Mouse (Mus musculus) intestine, postnatal 0 days (tissue): ENCODE results near the gene 4930469K13Rik. TPM values are rescaled to one million over a fixed set of nuclear protein-coding genes. Genes with fewer than 3 reads are reported as not detected.

Experiments
- ATAC-seq: fragments of 200-750 bp; cut with Nextera tagmentation; 2 replicates; pipeline ENCODE4 v1.8.0; 2017; ENCODE audit warnings: mild to moderate bottlenecking, moderate TSS enrichment, moderate library complexity
- H3K27ac ChIP-seq: fragments of 300-500 bp; sonication (generic); 2 replicates; pipeline ENCODE4 v1.5.1; 2014; ENCODE audit warnings: mild to moderate bottlenecking, low read depth, low read length, moderate library complexity
- H3K27me3 ChIP-seq: fragments of 300-500 bp; sonication (generic); replicated peaks from 2 replicates; pipeline ENCODE4 v1.6.1; 2014; ENCODE audit warnings: low read length, mixed read lengths; ENCODE audit not compliant: control insufficient read depth, insufficient read depth
- H3K36me3 ChIP-seq: fragments of 300-500 bp; sonication (generic); 2 replicates; pipeline ENCODE4 v1.6.1; 2014; ENCODE audit warnings: mild to moderate bottlenecking, moderate library complexity; ENCODE audit not compliant: control insufficient read depth, insufficient read depth
- H3K4me1 ChIP-seq: fragments of 300-500 bp; sonication (generic); replicated peaks from 2 replicates; pipeline ENCODE4 v1.6.1; 2014; ENCODE audit warnings: antibody characterized with exemption, low read length, mixed read lengths; ENCODE audit not compliant: control insufficient read depth, insufficient read depth
- H3K4me2 ChIP-seq: fragments of 300-500 bp; sonication (generic); replicated peaks from 2 replicates; pipeline ENCODE4 v1.6.1; 2014; ENCODE audit warnings: low read depth, mild to moderate bottlenecking, moderate library complexity
- H3K4me3 ChIP-seq: fragments of 300-500 bp; sonication (generic); 2 replicates; pipeline ENCODE4 v1.5.1; 2014; ENCODE audit warnings: low read depth, low read length
- H3K9ac ChIP-seq: fragments of 300-500 bp; sonication (generic); 2 replicates; pipeline ENCODE4 v1.6.1; 2014; ENCODE audit warnings: mild to moderate bottlenecking, low read depth, low read length
- H3K9me3 ChIP-seq: fragments of 300-500 bp; sonication (generic); 2 replicates; pipeline ENCODE4 v1.6.1; 2016; ENCODE audit warnings: mixed run types; ENCODE audit not compliant: control insufficient read depth
- CTCF ChIP-seq: sonication (generic); IDR thresholded peaks from 2 replicates; pipeline ENCODE4 v1.5.1; 2016; ENCODE audit warnings: low read depth, mild to moderate bottlenecking, control low read depth, antibody characterized with exemption, moderate library complexity
- WGBS: fragments of 180-500 bp; shearing (Covaris S2); extraction: QIAGEN DNeasy Blood & Tissue Kit; methylation state at CpG from one replicate; pipeline ENCODE4 v1.1.7; 2014; 5-methylcytosine and 5-hydroxymethylcytosine counted together
- polyA plus RNA-seq: library from polyadenylated mRNA; unstranded; fragments of >200 nt; fragmentation: Nextera tagmentation; extraction: Ambion mirVana; gene quantifications from 2 replicates; pipeline ENCODE4 v1.2.1, GENCODE M21; 2015

The 4930469K13Rik gene
- polyA plus RNA-seq, 1 experiment from 2014 or later = not detected

GRCm38 (mm10) chr11:33944786-33945328 is 153.5 kb downstream of the 4930469K13Rik start:
- no peak overlapping the region for H3K4me3 ChIP-seq
- WGBS = 87% methylated on average over 9 of the region's 9 CpGs
- no peak overlapping the region for H3K9ac ChIP-seq
- no peaks in the 10 kb centered on the region for H3K36me3 ChIP-seq
- TF ChIP-seq CTCF = no peak
- H3K27me3 ChIP-seq = no peaks in the 10 kb centered on the region
- H3K4me2 ChIP-seq = no peak overlapping the region
- H3K9me3 ChIP-seq = no peaks in the 10 kb centered on the region
- no peaks in the 10 kb centered on the region for H3K4me1 ChIP-seq
- H3K27ac ChIP-seq = no peak overlapping the region
- no peak for ATAC-seq

- Histone ChIP-seq H3K9me3 (no peaks in the 10 kb centered on the region), H3K9ac (no peak overlapping the region), H3K27ac (no peak overlapping the region), H3K4me3 (no peak overlapping the region), H3K36me3 (no peaks in the 10 kb centered on the region), H3K27me3 (no peaks in the 10 kb centered on the region), H3K4me2 (no peak overlapping the region), H3K4me1 (no peaks in the 10 kb centered on the region)
- TF ChIP-seq CTCF = peak; percentile 57
- 67% methylated on average over 4 of the region's 4 CpGs for WGBS
- no peak for ATAC-seq
These were observed 154.1 kb downstream of the 4930469K13Rik start for GRCm38 (mm10) chr11:33944067-33944785.

- no peaks in the 10 kb centered on the region for H3K36me3 ChIP-seq
- H3K27me3 ChIP-seq = no peaks in the 10 kb centered on the region
- no peak overlapping the region for H3K4me3 ChIP-seq
- no peaks in the 10 kb centered on the region for H3K4me1 ChIP-seq
- TF ChIP-seq CTCF = no peak
- H3K4me2 ChIP-seq = no peak overlapping the region
- no peak for ATAC-seq
- no peaks in the 10 kb centered on the region for H3K9me3 ChIP-seq
- no peak overlapping the region for H3K9ac ChIP-seq
- 81% methylated on average over 1 of the region's 1 CpGs for WGBS
- H3K27ac ChIP-seq = no peak overlapping the region
These were observed 154.8 kb downstream of the 4930469K13Rik start for GRCm38 (mm10) chr11:33943565-33943964.

- Histone ChIP-seq H3K36me3 (no peaks in the 10 kb centered on the region), H3K4me3 (no peak overlapping the region), H3K4me2 (no peak overlapping the region), H3K9ac (no peak overlapping the region), H3K4me1 (no peaks in the 10 kb centered on the region), H3K9me3 (no peaks in the 10 kb centered on the region), H3K27ac (no peak overlapping the region), H3K27me3 (no peaks in the 10 kb centered on the region)
- 64% methylated on average over 4 of the region's 4 CpGs for WGBS
- ATAC-seq = no peak
- TF ChIP-seq CTCF = no peak
These were observed 158.8 kb downstream of the 4930469K13Rik start for GRCm38 (mm10) chr11:33939456-33940113.

GRCm38 (mm10) chr11:33938561-33939274 is 159.6 kb downstream of the 4930469K13Rik start:
- no peak for TF ChIP-seq CTCF
- no peak overlapping the region for H3K9ac ChIP-seq
- H3K4me3 ChIP-seq = no peak overlapping the region
- no peak for ATAC-seq
- H3K27ac ChIP-seq = no peak overlapping the region
- H3K4me1 ChIP-seq = no peaks in the 10 kb centered on the region
- H3K27me3 ChIP-seq = no peaks in the 10 kb centered on the region
- no peak overlapping the region for H3K4me2 ChIP-seq
- 61% methylated on average over 7 of the region's 7 CpGs for WGBS
- no peaks in the 10 kb centered on the region for H3K9me3 ChIP-seq
- H3K36me3 ChIP-seq = no peaks in the 10 kb centered on the region

- no peaks in the 10 kb centered on the region for H3K36me3 ChIP-seq
- TF ChIP-seq CTCF = no peak
- no peak for ATAC-seq
- 76% methylated on average over 8 of the region's 8 CpGs for WGBS
- no peaks in the 10 kb centered on the region for H3K27me3 ChIP-seq
- no peaks in the 10 kb centered on the region for H3K9me3 ChIP-seq
- H3K27ac ChIP-seq = no peak overlapping the region
- H3K4me2 ChIP-seq = no peak overlapping the region
- H3K4me3 ChIP-seq = no peak overlapping the region
- H3K4me1 ChIP-seq = no peaks in the 10 kb centered on the region
- H3K9ac ChIP-seq = no peak overlapping the region
These were observed 160.7 kb downstream of the 4930469K13Rik start for GRCm38 (mm10) chr11:33937641-33938040.
